Mouse (Mus musculus) forebrain, embryonic 12.5 days (tissue): ENCODE measurements around the gene Fbxo40. TPM values are rescaled to one million over a fixed set of nuclear protein-coding genes. Genes with fewer than 3 reads are reported as not detected.

Source experiments
- ATAC-seq: fragments of 200-750 bp; cut with Nextera tagmentation; 2 replicates; pipeline ENCODE4 v1.8.0; 2017; ENCODE audit warnings: moderate TSS enrichment; ENCODE audit not compliant: low FRiP score
- H3K27ac ChIP-seq: fragments of 300-500 bp; sonication (generic); 2 replicates; pipeline ENCODE4 v1.5.1; 2016; ENCODE audit warnings: mild to moderate bottlenecking
- H3K27me3 ChIP-seq: fragments of 300-500 bp; sonication (generic); 2 replicates; pipeline ENCODE4 v1.6.1; 2016; ENCODE audit warnings: mild to moderate bottlenecking
- H3K36me3 ChIP-seq: fragments of 300-500 bp; sonication (generic); replicated peaks from 2 replicates; pipeline ENCODE4 v1.6.1; 2016; ENCODE audit warnings: mild to moderate bottlenecking
- H3K4me1 ChIP-seq: fragments of 300-500 bp; sonication (generic); 2 replicates; pipeline ENCODE4 v1.6.1; 2016
- H3K4me2 ChIP-seq: fragments of 300-500 bp; sonication (generic); 2 replicates; pipeline ENCODE4 v1.6.1; 2016; ENCODE audit warnings: mild to moderate bottlenecking, moderate library complexity
- H3K4me3 ChIP-seq: fragments of 300-500 bp; sonication (generic); replicated peaks from 2 replicates; pipeline ENCODE4 v1.5.1; 2016; ENCODE audit warnings: mild to moderate bottlenecking
- H3K9ac ChIP-seq: fragments of 300-500 bp; sonication (generic); 2 replicates; pipeline ENCODE4 v1.6.1; 2016; ENCODE audit warnings: mild to moderate bottlenecking
- H3K9me3 ChIP-seq: fragments of 300-500 bp; sonication (generic); 2 replicates; pipeline ENCODE4 v1.6.1; 2016
- WGBS: fragments of 180-500 bp; shearing (Covaris S2); methylation state at CpG from one replicate; pipeline ENCODE4 v1.1.7; 2016; 5-methylcytosine and 5-hydroxymethylcytosine counted together
- polyA plus RNA-seq: library from polyadenylated mRNA; unstranded; fragments of >200 nt; fragmentation: Nextera tagmentation; extraction: Ambion mirVana; gene quantifications from 2 replicates; pipeline ENCODE4 v1.2.1, GENCODE M21; 2016

Fbxo40 gene
- polyA plus RNA-seq, 1 experiment from 2014 or later: not detected

DNA sequence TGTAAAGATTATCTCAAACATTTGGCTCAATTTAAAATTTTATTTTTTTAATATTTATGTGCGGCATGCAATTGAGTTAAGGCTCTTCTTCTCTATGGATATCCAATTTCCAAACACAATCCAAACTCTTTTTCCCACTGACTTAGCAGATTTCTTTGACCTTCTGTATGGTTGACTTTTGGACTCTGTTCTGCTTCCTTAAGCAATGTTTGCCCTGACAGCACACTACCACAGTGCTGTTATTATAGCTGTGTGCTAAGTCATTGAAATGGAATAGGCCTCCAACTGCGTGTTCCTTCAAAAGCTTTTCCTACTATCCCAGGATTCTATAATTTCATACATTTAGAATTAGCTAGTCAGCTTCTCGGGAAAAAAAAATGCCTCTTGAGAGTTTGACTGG lies 46.7 kb downstream of the Fbxo40 start:
- H3K9me3 ChIP-seq: no peaks in the 10 kb centered on the region
- H3K4me3 ChIP-seq: no peak overlapping the region
- H3K4me1 ChIP-seq: peaks cover 8% of the 10 kb centered on the region
- 90% methylated on average over 3 of the region's 3 CpGs for WGBS
- no peak for ATAC-seq
- H3K27ac ChIP-seq: no peak overlapping the region
- no peaks in the 10 kb centered on the region for H3K27me3 ChIP-seq
- no peak overlapping the region for H3K4me2 ChIP-seq
- H3K36me3 ChIP-seq: no peaks in the 10 kb centered on the region
- H3K9ac ChIP-seq: no peak overlapping the region

DNA sequence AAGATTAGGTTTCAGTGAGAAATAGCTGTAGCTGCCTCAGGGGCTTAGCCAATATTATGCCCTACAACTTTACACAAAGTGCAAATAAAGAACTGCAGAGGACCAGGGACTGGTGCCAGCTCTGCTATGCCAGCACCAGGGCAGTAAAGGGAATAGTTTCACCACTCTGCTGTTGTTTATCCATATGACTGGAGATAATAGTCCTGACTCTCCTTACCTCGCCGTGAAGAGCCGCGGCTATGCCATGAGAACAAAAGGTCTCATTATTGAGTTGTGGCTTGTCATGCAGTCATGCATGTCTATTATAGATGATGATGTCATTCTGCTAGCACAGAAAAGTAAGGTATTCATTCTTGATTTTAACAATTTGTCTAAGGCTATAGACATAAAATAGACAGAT lies 48.4 kb downstream of the Fbxo40 start:
- Histone ChIP-seq H3K36me3 (no peaks in the 10 kb centered on the region), H3K4me2 (no peak overlapping the region), H3K9ac (no peak overlapping the region), H3K4me1 (peaks cover 8% of the 10 kb centered on the region), H3K4me3 (no peak overlapping the region), H3K9me3 (no peaks in the 10 kb centered on the region), H3K27ac (no peak overlapping the region), H3K27me3 (no peaks in the 10 kb centered on the region)
- ATAC-seq: no peak
- 67% methylated on average over 4 of the region's 4 CpGs for WGBS

DNA sequence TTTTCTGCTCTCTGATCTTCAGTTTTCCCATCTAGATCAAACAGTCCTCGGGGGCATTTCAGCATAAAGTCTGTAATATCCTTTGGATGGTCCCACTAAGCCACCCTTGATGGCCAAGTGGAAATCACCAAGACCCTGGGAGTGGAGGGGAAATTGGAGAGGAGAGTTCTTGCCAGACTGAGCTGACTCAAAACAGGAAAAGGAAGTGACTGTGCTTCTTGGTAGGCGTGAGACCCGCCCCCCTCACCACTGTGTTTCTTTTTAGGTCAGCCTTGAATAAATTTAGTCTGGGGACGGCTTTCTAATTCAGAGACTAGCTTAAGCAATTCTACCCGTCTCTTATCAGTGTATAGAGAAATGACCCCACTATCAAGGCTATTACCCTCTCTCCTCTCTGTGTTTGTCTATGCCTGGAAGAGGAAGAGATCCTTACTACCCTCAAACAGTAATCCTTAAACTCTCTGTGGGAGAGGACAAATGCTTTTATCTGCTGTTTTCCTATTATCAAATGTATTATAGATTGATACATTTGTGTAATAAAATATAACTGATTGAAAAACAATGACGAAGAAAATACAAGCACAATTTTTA lies 49.0 kb downstream of the Fbxo40 start:
- H3K27me3 ChIP-seq: no peaks in the 10 kb centered on the region
- WGBS: 80% methylated on average over 6 of the region's 6 CpGs
- no peaks in the 10 kb centered on the region for H3K9me3 ChIP-seq
- no peaks in the 10 kb centered on the region for H3K36me3 ChIP-seq
- H3K4me3 ChIP-seq: no peak overlapping the region
- H3K4me2 ChIP-seq: no peak overlapping the region
- H3K4me1 ChIP-seq: peaks cover 8% of the 10 kb centered on the region
- no peak overlapping the region for H3K27ac ChIP-seq
- no peak overlapping the region for H3K9ac ChIP-seq
- ATAC-seq: no peak

DNA sequence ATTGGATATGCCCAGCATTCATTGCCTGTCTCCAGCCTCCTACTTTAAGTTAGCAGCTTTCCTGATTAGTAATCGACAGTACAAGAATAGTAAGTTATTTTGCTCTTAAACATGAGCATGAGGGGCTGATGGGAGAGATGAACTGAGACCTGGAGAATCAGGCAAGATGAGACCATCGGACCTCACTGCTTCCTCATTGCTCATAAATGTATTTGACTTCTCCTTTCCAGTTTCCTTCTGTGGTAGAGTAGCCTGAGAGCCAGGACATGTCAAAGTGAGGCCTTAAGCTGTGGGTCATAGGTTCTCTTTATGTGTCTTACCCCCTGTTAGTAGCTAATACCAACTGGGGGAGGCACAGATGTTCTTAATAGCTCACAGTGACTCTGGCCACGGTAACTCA lies 54.5 kb downstream of the Fbxo40 start:
- no peak for ATAC-seq
- Histone ChIP-seq H3K4me2 (no peak overlapping the region), H3K36me3 (peaks cover 26% of the 10 kb centered on the region), H3K27ac (no peak overlapping the region), H3K9ac (no peak overlapping the region), H3K4me3 (no peak overlapping the region), H3K9me3 (no peaks in the 10 kb centered on the region), H3K4me1 (no peaks in the 10 kb centered on the region), H3K27me3 (no peaks in the 10 kb centered on the region)
- 86% methylated on average over 3 of the region's 3 CpGs for WGBS

DNA sequence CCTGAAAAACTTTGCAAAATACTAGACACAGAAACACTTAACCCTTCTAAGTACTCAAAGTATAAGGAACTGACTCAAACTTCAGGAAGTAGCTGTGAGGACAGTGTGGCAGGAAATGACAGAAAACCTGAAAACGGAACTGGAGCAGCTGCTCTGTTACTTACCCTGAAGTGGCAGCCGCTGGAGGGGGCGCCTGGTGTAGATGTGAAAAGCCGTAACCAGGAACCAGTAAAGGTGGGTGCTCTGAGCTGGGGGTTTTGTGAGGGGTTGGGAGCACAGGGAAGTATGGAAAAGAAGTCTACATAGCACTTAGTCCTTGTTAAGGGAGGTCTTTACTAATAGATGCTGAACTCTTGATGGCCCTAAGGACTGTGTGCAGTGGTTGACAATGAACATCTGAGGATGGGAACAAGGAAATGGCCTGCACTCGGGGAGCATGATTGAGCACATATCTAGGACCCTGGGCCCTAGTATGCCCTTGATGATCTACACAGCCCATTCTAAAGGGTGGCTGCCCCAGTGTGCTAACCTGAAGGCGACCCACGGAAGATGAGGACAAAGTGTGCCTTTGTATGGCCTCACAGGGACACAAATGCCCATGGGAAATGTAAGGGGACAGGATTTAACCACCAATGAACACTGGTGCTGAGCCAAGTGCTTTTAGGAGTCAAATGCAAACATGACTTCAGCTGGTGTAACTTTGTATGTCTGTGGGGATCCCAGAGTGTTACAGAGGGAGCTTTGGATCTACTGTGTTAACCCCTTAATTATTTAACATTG lies 55.2 kb downstream of the Fbxo40 start, which contains the start of gene Hcls1:
Gene Hcls1, plus strand, starts transcription at position 143 of the 780 bp plus-strand sequence.
- Histone ChIP-seq H3K27me3 (no peaks in the 10 kb centered on the region), H3K4me2 (no peak within 1 kb of the TSS), H3K27ac (no peak within 1 kb of the TSS), H3K4me1 (no peaks in the 10 kb centered on the region), H3K9ac (no peak within 1 kb of the TSS), H3K4me3 (no peak within 1 kb of the TSS), H3K36me3 (peaks cover 34% of the 10 kb centered on the region), H3K9me3 (no peaks in the 10 kb centered on the region)
- WGBS: 83% methylated on average over 7 of the region's 7 CpGs
- ATAC-seq: no peak

DNA sequence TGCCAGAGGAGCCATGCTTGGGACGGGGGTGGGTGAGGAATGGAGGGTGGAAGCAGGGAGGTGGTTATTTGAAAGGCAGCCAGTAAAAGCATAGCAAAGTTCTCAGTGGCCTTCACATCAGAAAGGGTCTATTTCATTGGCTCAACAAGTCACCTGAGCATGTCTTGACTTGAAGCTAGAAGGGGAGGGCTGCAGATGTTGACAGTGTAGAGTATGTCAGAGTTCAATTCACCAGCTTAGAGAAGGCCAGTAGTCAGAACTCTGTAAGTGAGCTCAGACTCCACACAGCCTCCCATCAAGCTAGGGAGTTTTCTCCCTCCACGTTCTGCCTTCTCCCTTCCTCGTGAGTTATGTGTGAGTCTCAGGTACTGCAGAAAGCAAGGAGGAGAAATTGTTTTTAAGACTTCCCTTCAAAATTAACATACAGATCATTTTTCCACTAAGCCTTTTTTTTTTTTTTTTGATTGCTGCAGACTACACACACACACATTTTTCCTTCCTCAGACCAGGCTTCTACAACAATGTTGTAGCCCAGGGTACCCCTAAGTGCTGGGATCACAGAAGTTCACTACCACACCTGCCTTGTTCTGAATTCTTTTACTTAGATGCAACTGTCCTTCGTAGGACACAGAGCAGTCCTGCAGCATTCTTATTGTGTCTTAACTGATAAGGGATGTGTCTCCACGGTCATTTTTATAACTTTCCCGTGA lies 56.0 kb downstream of the Fbxo40 start:
- H3K36me3 ChIP-seq: peaks cover 41% of the 10 kb centered on the region
- 87% methylated on average over 6 of the region's 6 CpGs for WGBS
- H3K4me2 ChIP-seq: no peak overlapping the region
- no peak overlapping the region for H3K4me3 ChIP-seq
- no peak for ATAC-seq
- no peaks in the 10 kb centered on the region for H3K9me3 ChIP-seq
- H3K27me3 ChIP-seq: no peaks in the 10 kb centered on the region
- H3K9ac ChIP-seq: no peak overlapping the region
- no peak overlapping the region for H3K27ac ChIP-seq
- no peaks in the 10 kb centered on the region for H3K4me1 ChIP-seq

DNA sequence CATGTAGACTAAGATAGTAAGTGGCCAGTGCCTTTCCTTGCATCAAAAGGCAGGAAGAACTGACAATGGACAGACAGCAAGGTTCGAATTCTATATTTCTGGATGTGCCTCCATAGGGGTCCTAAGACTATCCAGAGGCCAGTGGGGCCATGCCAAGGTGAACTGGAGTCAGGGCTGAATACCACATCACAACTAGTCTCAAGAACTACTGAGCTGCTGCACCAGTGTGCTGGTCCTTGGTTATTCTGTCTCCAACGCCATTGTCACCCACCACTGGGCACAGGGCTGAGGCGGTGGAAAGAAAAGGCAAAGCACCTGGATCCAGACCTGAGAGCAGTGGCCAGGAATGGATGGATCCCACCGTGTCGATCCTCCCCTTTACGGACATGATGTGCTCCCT lies 57.7 kb downstream of the Fbxo40 start:
- WGBS: 94% methylated on average over 6 of the region's 6 CpGs
- H3K4me2 ChIP-seq: no peak overlapping the region
- no peak for ATAC-seq
- no peaks in the 10 kb centered on the region for H3K9me3 ChIP-seq
- peaks cover 58% of the 10 kb centered on the region for H3K36me3 ChIP-seq
- no peak overlapping the region for H3K9ac ChIP-seq
- H3K4me3 ChIP-seq: no peak overlapping the region
- H3K27me3 ChIP-seq: no peaks in the 10 kb centered on the region
- no peaks in the 10 kb centered on the region for H3K4me1 ChIP-seq
- no peak overlapping the region for H3K27ac ChIP-seq

DNA sequence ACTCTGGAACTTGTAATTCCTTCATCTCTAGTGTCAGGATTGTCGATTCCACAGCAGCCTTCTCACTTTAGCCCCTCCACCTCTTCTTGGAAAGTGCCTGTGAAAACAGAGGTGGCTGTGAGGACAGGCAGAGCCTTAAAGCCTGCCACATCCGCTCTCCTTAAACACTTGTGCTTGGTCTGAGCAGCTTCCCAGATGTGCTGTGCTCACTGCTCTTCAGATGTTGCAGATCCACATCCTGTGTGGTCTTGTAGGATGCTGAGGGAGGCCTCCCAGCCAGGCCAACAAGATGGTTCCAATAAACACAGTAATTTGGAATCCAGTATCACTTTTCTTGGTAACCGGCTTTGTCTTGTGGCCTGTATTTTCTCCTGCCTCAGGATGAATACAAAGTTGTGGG lies 58.3 kb downstream of the Fbxo40 start:
- WGBS: 86% methylated on average over 3 of the region's 3 CpGs
- H3K36me3 ChIP-seq: peaks cover 63% of the 10 kb centered on the region
- ATAC-seq: no peak
- no peak overlapping the region for H3K4me3 ChIP-seq
- H3K9me3 ChIP-seq: no peaks in the 10 kb centered on the region
- no peaks in the 10 kb centered on the region for H3K4me1 ChIP-seq
- H3K27ac ChIP-seq: no peak overlapping the region
- H3K27me3 ChIP-seq: no peaks in the 10 kb centered on the region
- no peak overlapping the region for H3K9ac ChIP-seq
- H3K4me2 ChIP-seq: no peak overlapping the region

DNA sequence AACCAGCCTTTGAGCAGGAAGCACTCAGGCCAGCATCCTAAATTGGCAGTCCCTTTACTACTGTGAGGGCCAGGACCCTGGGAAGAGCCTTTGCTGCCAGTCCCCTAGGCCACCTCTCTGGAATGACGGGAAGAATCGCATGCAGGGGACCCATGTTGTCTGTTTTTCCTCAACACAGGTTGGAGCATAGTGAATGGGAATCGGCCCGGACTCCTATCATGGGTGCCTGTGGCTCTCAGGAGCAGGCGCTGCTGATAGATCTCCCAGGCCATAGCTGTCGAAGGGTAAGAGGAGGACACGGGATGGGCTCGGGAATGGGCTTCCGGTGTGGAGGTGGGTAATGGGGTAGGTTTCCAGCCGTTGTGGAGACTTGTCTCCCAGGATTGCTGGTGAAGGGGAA lies 58.9 kb downstream of the Fbxo40 start:
- Histone ChIP-seq H3K9ac (no peak overlapping the region), H3K4me2 (no peak overlapping the region), H3K36me3 (peaks cover 69% of the 10 kb centered on the region), H3K27me3 (no peaks in the 10 kb centered on the region), H3K27ac (no peak overlapping the region), H3K4me3 (no peak overlapping the region), H3K9me3 (no peaks in the 10 kb centered on the region), H3K4me1 (no peaks in the 10 kb centered on the region)
- WGBS: 96% methylated on average over 10 of the region's 10 CpGs
- ATAC-seq: no peak

DNA sequence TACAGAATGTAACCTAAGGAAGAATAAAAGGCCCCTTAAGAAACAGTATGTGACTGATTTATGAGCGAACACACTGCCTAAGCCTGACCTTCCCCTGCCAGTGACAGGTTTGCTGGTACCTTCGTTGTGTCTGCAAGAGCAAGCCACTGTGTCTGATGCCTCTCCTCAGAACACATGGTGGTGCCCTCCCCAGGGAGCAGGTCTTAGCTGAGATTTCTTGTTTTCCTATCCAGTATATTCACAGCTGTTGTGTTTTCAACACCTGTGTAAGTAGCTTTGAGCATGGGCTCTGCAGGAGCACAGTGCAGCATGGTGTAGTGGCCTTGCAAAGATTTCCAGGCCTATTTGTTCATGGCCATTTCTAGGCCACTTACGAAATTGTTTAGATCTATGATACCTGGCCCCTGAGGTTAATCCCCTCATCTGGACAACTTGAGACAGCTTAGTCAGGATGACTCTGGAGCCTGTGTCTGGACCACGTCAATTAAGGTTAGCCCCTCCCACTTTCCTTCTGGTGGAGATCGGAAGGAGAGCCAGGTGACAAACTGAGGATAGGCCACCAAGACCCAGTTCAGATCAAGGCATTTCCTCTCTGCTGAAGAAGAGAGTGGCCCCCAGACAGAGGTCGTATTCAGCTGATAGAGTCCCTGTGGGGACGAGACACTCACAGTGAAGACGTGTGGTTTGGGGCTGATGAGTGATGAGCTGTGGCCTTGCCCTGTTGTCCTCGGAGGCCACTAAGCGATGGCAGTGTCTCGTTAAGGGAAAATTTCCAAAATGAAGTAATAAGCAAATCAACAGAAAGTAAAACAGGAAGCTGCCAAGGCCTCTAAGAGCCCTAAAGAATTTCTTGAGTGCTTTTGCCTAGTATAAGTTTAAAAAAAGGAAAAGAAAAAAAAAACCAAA lies 59.8 kb downstream of the Fbxo40 start:
- no peak overlapping the region for H3K4me2 ChIP-seq
- peaks cover 78% of the 10 kb centered on the region for H3K36me3 ChIP-seq
- H3K4me3 ChIP-seq: no peak overlapping the region
- no peak for ATAC-seq
- no peak overlapping the region for H3K27ac ChIP-seq
- no peaks in the 10 kb centered on the region for H3K4me1 ChIP-seq
- no peaks in the 10 kb centered on the region for H3K9me3 ChIP-seq
- no peaks in the 10 kb centered on the region for H3K27me3 ChIP-seq
- WGBS: 85% methylated on average over 11 of the region's 11 CpGs
- no peak overlapping the region for H3K9ac ChIP-seq

DNA sequence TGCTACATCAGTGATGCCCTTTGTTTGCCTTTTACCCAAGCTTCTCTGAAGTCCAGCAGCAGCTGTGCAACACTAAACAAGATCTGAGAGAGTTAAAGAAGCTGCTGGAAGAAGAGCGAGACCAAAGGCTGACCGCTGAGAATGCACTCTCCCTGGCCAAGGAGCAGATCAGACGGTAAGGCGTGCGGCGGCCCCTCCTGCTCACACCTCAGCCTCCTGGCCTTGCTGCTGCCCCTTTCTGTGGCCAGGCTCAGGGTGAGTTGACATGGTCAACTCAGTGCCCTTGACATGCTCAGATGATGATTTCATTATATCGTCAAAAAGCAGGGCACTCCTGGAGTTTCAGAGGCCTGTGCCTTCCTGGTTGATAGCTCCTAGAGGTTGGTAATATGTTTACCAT lies 61.1 kb downstream of the Fbxo40 start:
- H3K27ac ChIP-seq: no peak overlapping the region
- peaks cover 87% of the 10 kb centered on the region for H3K36me3 ChIP-seq
- H3K4me1 ChIP-seq: no peaks in the 10 kb centered on the region
- no peak overlapping the region for H3K4me3 ChIP-seq
- WGBS: 94% methylated on average over 7 of the region's 7 CpGs
- H3K9ac ChIP-seq: no peak overlapping the region
- no peaks in the 10 kb centered on the region for H3K27me3 ChIP-seq
- no peak overlapping the region for H3K4me2 ChIP-seq
- no peak for ATAC-seq
- no peaks in the 10 kb centered on the region for H3K9me3 ChIP-seq

DNA sequence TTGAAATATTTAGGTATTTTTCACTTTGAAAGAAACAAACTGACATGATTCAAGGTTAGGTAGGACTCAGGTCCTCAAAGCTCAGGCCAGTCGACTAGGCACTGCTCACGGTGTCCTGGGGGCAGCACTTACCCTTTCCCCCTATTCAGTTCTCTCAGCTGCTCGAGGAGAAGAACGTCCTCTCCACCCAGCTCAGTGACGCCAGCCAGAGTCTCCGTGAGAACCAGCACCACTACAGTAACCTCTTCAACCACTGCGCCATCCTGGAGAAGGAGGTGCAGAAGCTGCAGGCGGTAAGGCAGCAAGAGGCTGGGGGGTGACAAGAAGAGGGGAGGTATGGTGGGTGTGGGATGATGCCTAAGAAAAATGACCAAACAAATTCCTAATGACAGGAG lies 62.2 kb downstream of the Fbxo40 start:
- Histone ChIP-seq H3K4me1 (no peaks in the 10 kb centered on the region), H3K27ac (no peak overlapping the region), H3K36me3 (peaks cover 83% of the 10 kb centered on the region), H3K4me3 (no peak overlapping the region), H3K9me3 (no peaks in the 10 kb centered on the region), H3K9ac (no peak overlapping the region), H3K27me3 (no peaks in the 10 kb centered on the region), H3K4me2 (no peak overlapping the region)
- ATAC-seq: no peak
- WGBS: 91% methylated on average over 8 of the region's 8 CpGs
